Mouse (Mus musculus) liver, adult 2 months (tissue): ENCODE data around the gene Mturn.

Source experiments
- CTCF ChIP-seq: fragments of 200-500 bp; IDR thresholded peaks from 2 replicates; pipeline ENCODE4 v1.5.1; 2011; ENCODE audit warnings: low read depth, low read length, control low read depth
- POLR2A ChIP-seq: fragments of 200-500 bp; IDR thresholded peaks from 2 replicates; pipeline ENCODE4 v1.6.1; 2011; ENCODE audit warnings: low read length, control low read depth; ENCODE audit not compliant: insufficient read depth; ENCODE audit errors: extremely low read depth

DNA sequence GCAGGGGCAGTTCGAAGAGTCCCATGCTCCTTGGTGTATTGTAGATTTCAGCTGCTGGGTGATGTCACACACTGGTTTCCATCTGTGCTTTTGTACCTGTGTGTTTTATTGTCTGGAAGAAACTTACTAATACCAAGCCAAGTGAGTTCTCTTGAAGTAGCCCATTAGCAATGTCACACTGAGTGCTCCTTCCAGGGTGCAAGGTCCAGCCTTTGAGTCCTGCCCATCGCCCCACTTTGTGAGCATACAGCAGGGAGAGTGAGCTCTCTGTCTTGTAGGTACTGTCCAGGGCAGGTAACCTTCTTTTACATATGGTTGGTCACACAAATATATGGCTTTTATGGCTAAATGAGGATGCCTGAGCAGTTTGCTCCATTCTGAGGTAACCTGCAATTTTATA, 19.1 kb downstream of the Mturn start:
- TF ChIP-seq CTCF (no peak), POLR2A (no peak)
